Mouse (Mus musculus) megakaryocyte progenitor cell, adult 5-6 weeks (primary cell): Measurements from ENCODE around the gene Abcb9. TPM values are rescaled to one million over a fixed set of nuclear protein-coding genes. Genes with fewer than 3 reads are reported as not detected.

Source experiments
- ATAC-seq: replicated peaks from 2 replicates; pipeline ENCODE4 v1.8.0; 2016; ENCODE audit warnings: mild to moderate bottlenecking, moderate TSS enrichment, inconsistent platforms; ENCODE audit not compliant: poor library complexity
- total RNA-seq, 2 experiments: library from RNA; stranded (forward) in 1 of 2; stranded (reverse) in 1 of 2; fragments of 157-497, 149-512 nt in 1 of 2; fragments of 200-1000 nt in 1 of 2; gene quantifications; 2 replicates each; pipeline versions ENCODE4 v1.2.3 to v1.2.4; 2015 to 2017

The Abcb9 gene
- total RNA-seq, 2 experiments from 2014 or later, result 0.25 to 0.35 TPM

- no peak for ATAC-seq
These were observed 79.9 kb downstream of the Abcb9 start for GRCm38 (mm10) chr5:124015727-124016126.

DNA sequence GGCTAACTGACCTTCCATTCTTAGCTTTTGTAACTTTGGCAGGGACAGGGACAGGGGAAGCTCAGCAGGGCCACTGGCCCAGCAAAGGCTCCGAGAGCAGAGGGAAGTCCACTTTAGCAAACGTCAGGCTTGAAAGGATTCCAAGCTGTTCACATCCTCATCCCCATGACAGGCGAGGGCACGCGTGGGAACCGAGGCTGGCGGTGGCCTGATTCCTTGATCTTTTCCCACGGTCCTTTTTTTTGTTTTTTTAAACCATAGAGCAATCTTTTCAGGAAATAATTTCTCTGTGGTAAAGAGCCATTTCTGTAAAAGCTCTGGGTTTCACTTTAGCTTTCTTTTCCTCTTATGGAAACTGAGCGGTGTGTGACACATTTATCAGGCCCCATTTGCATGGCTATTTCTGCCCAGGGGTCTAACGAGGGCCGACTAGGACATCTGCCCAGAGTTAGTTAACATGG is 80.8 kb downstream of the Abcb9 start:
- ATAC-seq, result no peak

- no peak for ATAC-seq
These were observed 81.4 kb downstream of the Abcb9 start for GRCm38 (mm10) chr5:124014180-124014579.

DNA sequence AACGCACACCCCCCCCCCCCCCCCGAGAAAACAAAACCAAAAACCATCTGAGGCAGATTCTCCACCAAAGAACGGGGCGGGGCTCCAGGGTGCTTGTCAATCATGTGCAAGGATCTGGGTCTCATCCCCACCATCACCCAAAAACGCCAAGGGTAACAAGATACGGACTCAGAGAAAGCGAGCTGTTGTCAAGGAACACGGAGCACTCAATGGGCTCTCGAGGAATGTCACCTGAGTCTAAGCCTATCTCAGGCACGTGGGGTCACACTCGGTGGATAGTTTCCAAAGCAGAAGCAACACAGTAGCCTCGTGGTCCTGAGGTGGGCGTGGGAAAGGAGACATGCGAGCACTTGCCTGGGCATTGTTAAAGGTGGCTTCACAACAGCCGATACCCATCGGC is 81.9 kb downstream of the Abcb9 start:
- no peak for ATAC-seq

DNA sequence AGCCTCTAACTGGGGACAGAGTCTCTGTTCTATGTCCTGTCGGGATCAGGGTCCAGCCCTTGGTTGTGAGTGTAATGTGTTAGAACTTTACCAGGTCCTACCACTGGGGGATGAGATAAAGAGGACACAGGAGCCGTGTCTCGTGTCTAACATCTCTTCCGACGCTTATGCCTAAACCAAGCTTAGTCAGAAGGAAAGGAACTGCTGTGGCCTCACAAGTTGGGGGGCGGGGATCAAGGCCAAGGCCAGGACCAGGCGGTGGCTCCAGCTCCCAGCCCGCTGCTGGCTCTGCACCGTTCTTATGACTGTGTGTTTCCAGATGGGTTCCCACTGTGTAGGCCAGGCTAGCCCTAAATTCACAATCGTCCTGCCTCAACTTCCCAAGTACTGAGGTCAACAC is 82.7 kb downstream of the Abcb9 start:
- no peak for ATAC-seq

GRCm38 (mm10) chr5:124011927-124012326 is 83.7 kb downstream of the Abcb9 start:
- ATAC-seq, result no peak

Other genes starting within 250 kb of the Abcb9 start
- 2.7 and 11.6 TPM in 2 replicates for gene Hcar2, start 230.3 kb downstream of the Abcb9 start, total RNA-seq (2015)
- gene Hcar2, start 230.3 kb downstream of the Abcb9 start, total RNA-seq (2017), result 1.3 and 4.0 TPM in 2 replicates
- gene Hcar1, start 215.8 kb downstream of the Abcb9 start, total RNA-seq (2015), result not detected in 2 replicates
- not detected in 2 replicates for gene Hcar1, start 215.8 kb downstream of the Abcb9 start, total RNA-seq (2017)
- gene Denr, start 188.6 kb downstream of the Abcb9 start, total RNA-seq (2015), result 113 and 123 TPM in 2 replicates
- gene Denr, start 188.6 kb downstream of the Abcb9 start, total RNA-seq (2017), result 90.6 and 105 TPM in 2 replicates
- gene Gm43518, start 168.4 kb downstream of the Abcb9 start, total RNA-seq (2015), result 1.8 TPM in 1 of 2 replicates, not detected in the other
- gene Gm43518, start 168.4 kb downstream of the Abcb9 start, total RNA-seq (2017), result not detected in 2 replicates
- 0.32 and 1.1 TPM in 2 replicates for gene Ccdc62, start 165.1 kb downstream of the Abcb9 start, total RNA-seq (2015)
- 0.14 and 1.8 TPM in 2 replicates for gene Ccdc62, start 165.1 kb downstream of the Abcb9 start, total RNA-seq (2017)
- gene Hip1r, start 122.2 kb downstream of the Abcb9 start, total RNA-seq (2015), result 4.9 and 6.9 TPM in 2 replicates
- gene Hip1r, start 122.2 kb downstream of the Abcb9 start, total RNA-seq (2017), result 14.2 and 16.0 TPM in 2 replicates
- gene Vps37b, start 63.5 kb downstream of the Abcb9 start, total RNA-seq (2015), result 11.4 and 14.8 TPM in 2 replicates
- 15.2 and 15.6 TPM in 2 replicates for gene Vps37b, start 63.5 kb downstream of the Abcb9 start, total RNA-seq (2017)
- 2.9 and 3.7 TPM in 2 replicates for gene Ogfod2, start 16.5 kb upstream of the Abcb9 start, total RNA-seq (2015)
- gene Ogfod2, start 16.5 kb upstream of the Abcb9 start, total RNA-seq (2017), result 11.9 and 13.3 TPM in 2 replicates
- gene Arl6ip4, start 20.3 kb upstream of the Abcb9 start, total RNA-seq (2015), result 70.6 and 80.7 TPM in 2 replicates
- gene Arl6ip4, start 20.3 kb upstream of the Abcb9 start, total RNA-seq (2017), result 114 and 139 TPM in 2 replicates
- 6.0 and 7.5 TPM in 2 replicates for gene Pitpnm2, start 154.0 kb upstream of the Abcb9 start, total RNA-seq (2015)
- 2.5 and 3.1 TPM in 2 replicates for gene Pitpnm2, start 154.0 kb upstream of the Abcb9 start, total RNA-seq (2017)
- gene Mphosph9, start 232.2 kb upstream of the Abcb9 start, total RNA-seq (2015), result 16.6 and 18.3 TPM in 2 replicates
- 18.9 and 25.2 TPM in 2 replicates for gene Mphosph9, start 232.2 kb upstream of the Abcb9 start, total RNA-seq (2017)
- 12.8 and 15.7 TPM in 2 replicates for gene 2810006K23Rik, start 232.3 kb upstream of the Abcb9 start, total RNA-seq (2015)
- 18.9 and 22.1 TPM in 2 replicates for gene 2810006K23Rik, start 232.3 kb upstream of the Abcb9 start, total RNA-seq (2017)